Mouse (Mus musculus): ENCODE data around the gene Specc1.

DNA sequence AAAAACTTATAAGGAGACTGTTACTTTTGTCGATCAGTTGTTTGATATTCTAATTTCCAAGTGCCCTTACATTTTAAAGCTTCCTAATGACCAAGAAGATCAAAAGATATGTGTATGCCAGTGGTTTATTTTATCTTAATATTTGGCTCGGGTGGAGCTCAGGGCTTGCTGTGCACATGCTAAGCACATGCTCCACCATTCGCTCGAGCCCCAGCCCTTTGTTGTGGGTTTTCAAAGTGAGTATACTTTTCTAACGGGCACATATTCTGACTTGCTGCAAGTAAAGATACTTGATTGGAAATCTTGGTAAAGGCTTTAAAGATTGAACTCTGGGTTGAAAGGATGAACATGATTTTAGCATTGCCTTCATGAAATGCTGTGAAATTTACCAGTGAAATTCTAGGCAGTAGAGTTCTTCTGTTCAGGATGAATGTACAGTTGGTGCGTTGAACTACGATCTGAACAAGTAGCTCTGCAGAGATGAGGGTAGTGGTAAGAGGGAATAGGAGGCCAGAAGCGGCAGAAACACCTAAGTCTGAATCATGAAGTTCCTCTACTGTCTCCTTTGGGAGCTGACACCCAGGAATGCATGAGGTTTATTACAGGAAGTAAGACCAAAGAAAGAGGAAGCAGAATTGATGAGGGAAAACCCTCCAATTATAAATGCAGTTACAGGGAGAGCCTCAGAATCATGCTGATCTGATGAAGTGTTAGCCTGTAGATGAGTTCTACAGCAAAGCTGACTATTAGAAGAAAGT is 122.7 kb downstream of the Specc1 start:
- TF ChIP-seq CTCF (IDR thresholded peaks at IDR 0.05; ENCODE audit: extremely low read depth, insufficient read depth, insufficient read length, insufficient replicate concordance) (no peak), POLR2A (IDR thresholded peaks at IDR 0.05; ENCODE audit: low read depth, low read length) (no peak)

Measured in spleen, adult 2 months (tissue).